Mouse (Mus musculus) 416B (cell line): Measurements from ENCODE around the gene Platr17.

Experiments used
- DNase-seq: peaks from one replicate; pipeline ENCODE4 v3.0.0; 2011; ENCODE audit warnings: low read depth

Platr17 gene

DNA sequence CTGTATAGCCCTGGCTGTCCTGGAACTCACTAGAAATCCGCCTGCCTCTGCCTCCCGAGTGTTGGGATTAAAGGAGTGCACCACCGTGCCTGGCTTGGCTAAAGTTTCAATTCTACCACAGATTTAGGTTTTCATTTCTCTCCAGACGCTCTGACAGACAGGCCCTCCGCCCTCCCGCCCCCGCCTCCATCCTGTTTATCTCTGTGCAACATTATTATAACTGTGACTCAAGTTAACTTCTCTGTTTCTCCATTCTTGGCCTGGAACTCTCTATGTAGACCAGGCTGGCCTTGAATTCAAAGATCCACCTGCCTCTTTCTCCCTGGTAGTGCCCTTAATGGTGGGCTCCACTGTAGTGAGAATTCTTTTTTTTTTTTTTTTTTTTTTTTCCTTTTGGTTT lies 2.4 kb upstream of the Platr17 start:
- peak; percentile 29 for DNase-seq

DNA sequence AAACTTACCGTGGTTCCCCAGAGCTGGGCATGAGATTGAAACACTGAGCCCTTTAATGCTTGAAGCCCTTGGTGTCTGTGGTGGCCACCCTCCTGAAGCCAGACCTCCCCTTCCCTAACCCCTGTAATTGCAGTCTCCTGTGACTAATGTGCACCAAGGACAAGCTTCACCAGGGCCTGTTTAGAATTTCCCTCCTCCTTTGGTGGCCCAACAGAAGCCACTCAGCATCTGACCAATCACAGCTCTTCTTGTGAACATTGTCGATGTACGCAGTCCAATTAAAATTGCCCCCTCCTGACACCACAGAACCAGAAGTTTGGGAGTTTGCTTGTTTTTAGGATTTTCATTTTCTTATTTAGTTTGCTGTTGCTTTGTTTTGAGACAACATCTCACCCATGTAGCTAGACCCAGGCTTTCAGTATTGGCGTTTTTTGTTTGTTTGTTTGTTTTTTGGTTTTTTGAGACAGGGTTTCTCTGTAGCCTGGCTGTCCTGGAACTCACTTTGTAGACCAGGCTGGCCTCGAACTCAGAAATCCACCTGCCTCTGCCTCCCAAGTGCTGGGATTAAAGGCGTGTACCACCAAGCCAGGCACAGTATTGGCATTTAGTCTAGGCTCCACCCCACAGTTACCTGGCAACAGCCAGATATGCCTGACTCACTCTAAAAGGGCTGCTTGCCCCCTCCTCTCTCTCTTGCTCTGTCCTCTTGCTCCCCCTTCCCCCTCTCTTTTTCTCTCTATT lies 854 bp upstream of the Platr17 start:
- peak; percentile 71 for DNase-seq

DNA sequence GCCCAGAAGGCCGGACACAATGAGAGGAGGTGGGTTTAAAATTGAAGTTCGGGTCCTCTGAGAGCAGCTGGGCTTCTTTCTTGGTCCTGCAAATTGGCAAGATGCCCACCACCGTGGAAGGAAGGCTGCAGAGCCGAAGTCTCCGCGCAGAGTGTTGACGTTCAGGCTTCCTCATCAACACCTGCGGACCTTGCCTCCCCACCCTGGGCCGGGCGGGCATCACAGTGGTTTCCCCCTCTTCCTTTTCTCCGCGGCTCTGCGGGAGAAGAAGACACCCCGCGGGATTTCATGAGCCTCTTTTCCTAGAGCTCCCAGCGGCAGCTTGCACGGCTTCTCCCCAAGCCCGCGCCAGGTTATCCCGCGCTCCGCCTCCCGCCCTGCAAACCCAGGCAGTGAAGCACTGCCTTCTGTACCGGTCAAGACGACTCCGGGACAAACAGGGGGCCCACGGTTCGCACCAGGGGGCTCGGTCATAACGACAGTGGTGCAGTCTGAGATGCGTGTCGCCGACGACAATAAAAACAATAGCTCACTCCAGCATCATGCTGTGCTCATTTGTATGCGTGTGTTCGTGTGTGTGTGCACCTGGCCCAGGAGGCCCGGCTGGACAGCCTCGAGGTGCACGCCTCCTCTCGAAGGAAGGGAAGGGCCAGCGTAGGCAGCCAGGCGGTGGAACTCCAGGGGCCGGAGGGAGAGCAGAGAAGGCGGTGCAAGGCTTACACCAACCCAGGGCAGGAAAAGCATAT lies 3.6 kb downstream of the Platr17 start:
- peak; percentile 56 for DNase-seq

GRCm38 (mm10) chr17:33909077-33909868 lies 4.3 kb downstream of the Platr17 start, which contains the start of gene Daxx:
Daxx (plus strand) TSS chr17:33909414.
- DNase-seq, result peak; percentile 99

- DNase-seq, result peak; percentile 80
Measured at GRCm38 (mm10) chr17:33909869-33910250, 4.9 kb downstream of the Platr17 start.

DNA sequence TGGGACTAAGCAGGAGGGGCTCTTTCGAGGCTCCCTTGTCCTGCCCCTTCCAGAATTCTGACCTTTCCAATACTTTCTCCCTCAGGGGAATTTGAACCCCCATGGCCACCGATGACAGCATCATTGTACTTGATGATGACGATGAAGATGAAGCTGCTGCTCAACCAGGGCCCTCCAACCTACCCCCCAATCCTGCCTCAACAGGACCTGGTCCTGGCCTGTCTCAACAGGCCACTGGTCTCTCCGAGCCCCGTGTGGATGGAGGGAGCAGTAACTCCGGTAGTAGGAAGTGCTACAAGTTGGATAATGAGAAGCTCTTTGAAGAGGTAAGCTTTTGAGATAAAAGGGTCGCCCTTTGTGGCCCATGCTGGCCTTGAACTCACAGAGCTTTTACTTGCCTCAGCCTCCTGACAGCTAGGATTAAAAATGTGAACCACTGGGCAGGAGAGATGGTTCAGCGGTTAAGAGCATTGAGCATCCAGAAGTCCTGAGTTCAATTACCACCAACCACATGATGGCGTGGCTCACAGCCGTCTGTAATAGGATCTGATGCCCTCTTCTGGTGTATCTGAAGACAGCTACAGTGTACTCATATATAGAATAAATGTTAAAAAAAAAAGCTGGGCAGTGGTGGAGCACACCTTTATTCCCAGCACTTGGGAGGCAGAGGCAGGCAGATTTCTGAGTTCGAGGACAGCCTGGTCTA lies 5.6 kb downstream of the Platr17 start:
- DNase-seq, result peak; percentile 66

DNA sequence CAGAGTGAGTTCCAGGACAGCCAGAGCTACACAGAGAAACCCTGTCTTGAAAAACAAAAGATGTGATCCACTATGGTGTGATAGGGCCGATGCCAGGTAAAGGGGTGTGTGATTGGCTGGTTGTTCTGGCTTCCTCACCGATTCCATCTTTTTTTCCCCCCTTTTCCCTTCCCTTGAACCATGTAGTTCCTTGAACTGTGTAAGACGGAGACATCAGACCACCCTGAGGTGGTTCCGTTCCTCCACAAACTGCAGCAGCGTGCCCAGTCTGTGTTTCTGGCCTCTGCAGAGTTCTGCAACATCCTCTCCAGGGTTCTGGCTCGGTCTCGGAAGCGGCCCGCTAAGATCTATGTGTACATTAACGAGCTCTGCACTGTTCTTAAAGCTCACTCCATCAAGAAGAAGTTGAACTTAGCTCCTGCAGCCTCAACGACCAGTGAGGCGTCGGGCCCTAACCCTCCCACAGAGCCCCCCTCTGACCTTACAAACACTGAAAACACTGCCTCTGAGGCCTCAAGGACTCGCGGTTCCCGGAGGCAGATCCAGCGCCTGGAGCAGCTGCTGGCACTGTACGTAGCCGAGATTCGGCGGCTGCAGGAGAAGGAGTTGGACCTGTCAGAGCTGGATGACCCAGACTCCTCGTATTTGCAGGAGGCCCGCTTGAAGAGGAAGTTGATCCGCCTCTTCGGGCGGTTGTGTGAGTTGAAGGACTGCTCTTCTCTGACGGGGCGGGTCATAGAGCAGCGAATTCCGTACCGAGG lies 6.3 kb downstream of the Platr17 start:
- DNase-seq, result no peak

- DNase-seq, result no peak
Measured at GRCm38 (mm10) chr17:33911813-33912414, 7.0 kb downstream of the Platr17 start.

DNA sequence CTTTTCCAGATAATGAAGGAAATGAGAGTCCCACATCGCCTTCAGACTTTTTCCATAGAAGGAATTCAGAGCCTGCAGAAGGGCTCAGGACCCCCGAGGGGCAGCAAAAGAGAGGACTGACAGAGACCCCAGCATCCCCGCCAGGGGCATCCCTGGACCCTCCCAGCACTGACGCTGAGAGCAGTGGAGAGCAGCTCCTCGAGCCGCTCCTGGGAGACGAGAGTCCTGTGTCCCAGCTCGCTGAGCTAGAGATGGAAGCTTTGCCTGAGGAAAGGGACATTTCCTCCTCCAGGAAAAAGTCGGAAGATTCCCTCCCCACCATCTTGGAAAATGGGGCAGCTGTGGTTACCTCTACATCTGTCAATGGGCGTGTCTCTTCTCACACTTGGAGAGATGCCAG lies 8.3 kb downstream of the Platr17 start:
- no peak for DNase-seq

- no peak for DNase-seq
Measured at GRCm38 (mm10) chr17:33913905-33914304, 9.0 kb downstream of the Platr17 start.

- DNase-seq, result peak; percentile 59
Measured at GRCm38 (mm10) chr17:33914969-33915391, 10.0 kb downstream of the Platr17 start.

GRCm38 (mm10) chr17:33915671-33916250 lies 10.8 kb downstream of the Platr17 start, which contains the start of the genes Tapbp and Zbtb22:
Tapbp (plus strand) TSS chr17:33915899.
Zbtb22 (plus strand) TSS chr17:33915904.
- DNase-seq, result peak; percentile 100

- no peak for DNase-seq
Measured at GRCm38 (mm10) chr17:33916294-33916693, 11.4 kb downstream of the Platr17 start.

DNA sequence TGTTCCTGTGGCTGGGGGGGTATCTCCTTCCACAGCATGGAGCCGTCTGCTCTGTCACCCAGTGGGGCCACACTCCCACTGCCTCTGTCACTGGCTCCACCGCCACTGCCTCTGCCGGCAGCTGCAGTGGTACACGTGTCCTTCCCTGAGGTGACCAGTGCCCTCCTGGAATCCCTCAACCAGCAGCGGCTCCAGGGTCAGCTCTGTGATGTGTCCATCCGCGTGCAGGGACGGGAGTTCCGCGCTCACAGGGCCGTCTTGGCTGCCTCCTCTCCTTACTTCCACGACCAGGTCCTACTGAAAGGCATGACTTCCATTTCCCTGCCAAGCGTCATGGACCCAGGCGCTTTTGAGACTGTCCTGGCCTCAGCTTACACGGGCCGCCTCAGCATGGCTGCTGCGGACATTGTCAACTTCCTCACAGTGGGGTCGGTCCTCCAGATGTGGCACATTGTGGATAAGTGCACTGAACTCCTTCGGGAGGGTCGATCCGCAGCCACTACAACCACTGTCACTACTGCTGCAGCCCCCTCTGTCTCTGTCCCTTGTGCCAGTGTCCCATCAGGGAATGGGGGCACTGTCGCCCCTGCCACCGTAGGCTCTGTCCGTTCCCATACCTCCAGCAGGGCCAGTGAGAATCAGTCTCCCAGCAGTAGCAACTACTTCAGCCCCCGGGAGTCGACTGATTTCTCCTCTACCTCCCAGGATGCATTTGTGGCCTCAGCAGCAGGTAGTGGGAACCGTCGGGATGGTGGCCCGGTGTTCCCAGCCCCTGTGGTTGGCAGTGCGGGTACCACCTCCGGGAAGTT lies 12.1 kb downstream of the Platr17 start:
- no peak for DNase-seq

GRCm38 (mm10) chr17:33917656-33918292 lies 12.8 kb downstream of the Platr17 start:
- no peak for DNase-seq

DNA sequence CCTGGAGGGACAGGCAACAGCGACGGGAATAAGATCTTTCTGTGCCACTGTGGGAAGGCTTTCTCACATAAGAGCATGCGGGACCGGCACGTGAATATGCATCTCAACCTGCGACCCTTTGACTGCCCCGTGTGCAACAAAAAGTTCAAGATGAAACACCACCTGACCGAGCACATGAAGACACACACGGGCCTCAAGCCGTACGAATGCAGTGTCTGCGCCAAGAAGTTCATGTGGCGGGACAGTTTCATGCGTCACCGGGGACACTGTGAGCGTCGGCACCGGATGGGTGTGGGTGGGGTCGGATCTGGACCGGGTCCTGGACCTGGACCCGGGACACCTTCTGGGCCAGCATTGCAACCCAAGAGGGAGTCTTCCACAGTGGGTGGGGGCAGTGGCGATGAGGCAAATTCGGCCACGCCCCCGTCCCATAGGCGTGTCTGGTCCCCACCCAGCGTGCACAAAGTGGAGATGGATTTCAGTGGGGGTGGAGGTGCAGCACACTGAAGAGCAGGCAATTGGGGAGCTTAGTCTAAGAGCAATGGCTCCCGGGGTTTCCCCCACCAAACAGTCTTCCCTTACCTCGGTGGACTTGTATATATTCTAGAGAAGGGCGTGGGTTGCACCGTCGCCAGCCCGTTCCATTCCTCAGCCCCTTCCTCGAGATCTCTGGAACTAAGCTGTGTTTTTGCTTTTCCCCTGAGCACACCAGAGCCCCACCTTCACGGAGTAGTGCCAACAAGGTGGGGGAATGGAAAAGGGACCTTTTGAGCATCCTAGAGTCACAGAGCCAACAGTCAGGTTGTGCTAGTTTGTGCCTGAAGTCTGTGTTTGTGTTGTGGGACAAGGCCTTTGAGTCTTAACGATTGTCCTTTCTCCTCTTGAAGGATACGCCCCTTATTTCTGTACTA lies 13.6 kb downstream of the Platr17 start:
- DNase-seq, result no peak

GRCm38 (mm10) chr17:33919351-33920281 lies 14.7 kb downstream of the Platr17 start:
- DNase-seq, result peak; percentile 96
